Mouse (Mus musculus) heart, adult 2 months (tissue): Measurements from ENCODE around the gene Sept1. TPM values are rescaled to one million over a fixed set of nuclear protein-coding genes. Genes with fewer than 3 reads are reported as not detected.

Source experiments
- DNase-seq, 2 experiments: peaks; one replicate each; pipeline ENCODE4 v3.0.0; 2021
- H3K27ac ChIP-seq: fragments of 200-600 bp; 2 replicates; pipeline ENCODE4 v1.8.1; 2022
- H3K27me3 ChIP-seq: fragments of 200-500 bp; 2 replicates; pipeline ENCODE4 v1.6.1; 2012; ENCODE audit warnings: mild to moderate bottlenecking, low read length, inconsistent platforms, mixed read lengths; ENCODE audit not compliant: control insufficient read depth, insufficient read depth
- H3K36me3 ChIP-seq: fragments of 200-500 bp; 2 replicates; pipeline ENCODE4 v1.6.1; 2012; ENCODE audit warnings: low read length, inconsistent platforms; ENCODE audit not compliant: control insufficient read depth, insufficient read depth
- H3K4me1 ChIP-seq: fragments of 200-500 bp; 2 replicates; pipeline ENCODE4 v1.6.1; 2011; ENCODE audit warnings: low read length; ENCODE audit not compliant: control insufficient read depth, insufficient read depth
- H3K4me3 ChIP-seq: fragments of 200-600 bp; 2 replicates; pipeline ENCODE4 v1.8.1; 2022
- H3K79me2 ChIP-seq: fragments of 200-500 bp; replicated peaks from 2 replicates; pipeline ENCODE4 v1.6.1; 2012; ENCODE audit warnings: mild to moderate bottlenecking, inconsistent platforms, low read length, moderate library complexity, mixed read lengths; ENCODE audit not compliant: control insufficient read depth, insufficient read depth
- H3K9ac ChIP-seq: fragments of 200-500 bp; 2 replicates; pipeline ENCODE4 v1.6.1; 2012; ENCODE audit warnings: low read depth, mild to moderate bottlenecking, control low read depth, inconsistent platforms, low read length, mixed read lengths
- CTCF ChIP-seq: fragments of 200-600 bp; IDR thresholded peaks from 2 replicates; pipeline ENCODE4 v1.8.1; 2022; ENCODE audit warnings: antibody characterized with exemption, mild to moderate bottlenecking, moderate library complexity
- EP300 ChIP-seq: fragments of 200-500 bp; IDR thresholded peaks from 2 replicates; pipeline ENCODE4 v1.6.1; 2011; ENCODE audit warnings: low read depth, low read length, control low read depth; ENCODE audit not compliant: insufficient read depth
- POLR2A ChIP-seq: fragments of 200-500 bp; IDR thresholded peaks from 2 replicates; pipeline ENCODE4 v1.6.1; 2011; ENCODE audit warnings: mild to moderate bottlenecking, low read depth, low read length, control low read depth; ENCODE audit not compliant: insufficient read depth
- WGBS: fragments of 180-500 bp; shearing (Covaris S2); methylation state at CpG from one replicate; pipeline ENCODE4 v1.1.7; 2018; 5-methylcytosine and 5-hydroxymethylcytosine counted together
- intact Hi-C: fragments of 180-260 bp; cut with DNase I; formaldehyde crosslinking; loops from one replicate; pipeline ENCODE4 v1.15.1; 2025
- polyA plus RNA-seq: library from polyadenylated mRNA; depleted of rRNA; stranded (reverse); fragments of >200 nt; gene quantifications from 2 replicates; pipeline ENCODE4 v1.2.3, GENCODE M21; 2012
- total RNA-seq, 2 experiments: library from RNA; stranded (reverse); gene quantifications; 2 replicates each; pipeline ENCODE4 v1.2.3; 2021

The Sept1 gene
- total and polyA plus RNA-seq, 3 experiments: 2.5 to 13.0 (median 4.7) TPM

- Histone ChIP-seq H3K27me3 (no peaks in the 10 kb centered on the region), H3K79me2 (no peaks in the 10 kb centered on the region), H3K36me3 (peaks cover 5% of the 10 kb centered on the region; the same call in 1 of the 2 replicates), H3K4me3 (peak within 1 kb of the TSS; percentile 82), H3K4me1 (peaks cover 5% of the 10 kb centered on the region), H3K27ac (peak within 1 kb of the TSS; percentile 92), H3K9ac (peak within 1 kb of the TSS; percentile 98)
- intact Hi-C loops: loop anchor here (2.0 kb wide), 1 partner anchor 13 kb away; the partner anchor contains the start of gene Dctpp1
- DNase-seq: peak; percentile 95 to 96
- TF ChIP-seq CTCF (no peak), POLR2A (peak; percentile 98), EP300 (0 out of 2 replicates have a peak, but pooled peaks have one; percentile 54)
- 2% methylated on average over 39 of the region's 39 CpGs for WGBS
Observed at GRCm38 (mm10) chr7:127273925-127274789, 41.2 kb upstream of the Sept1 start, which contains the start of gene Sephs2. Gene Sephs2, minus strand, starts transcription at chr7:127274055.

GRCm38 (mm10) chr7:127273118-127273923 lies 40.4 kb upstream of the Sept1 start:
- H3K27me3 ChIP-seq: no peaks in the 10 kb centered on the region
- H3K36me3 ChIP-seq: peaks cover 5% of the 10 kb centered on the region; the same call in 1 of the 2 replicates
- intact Hi-C loops: no loop called here
- H3K79me2 ChIP-seq: no peaks in the 10 kb centered on the region
- TF ChIP-seq CTCF (peak; percentile 11; the same call in 1 of the 2 replicates), EP300 (0 out of 2 replicates have a peak, but pooled peaks have one; percentile 18), POLR2A (no peak)
- H3K4me1 ChIP-seq: peaks cover 5% of the 10 kb centered on the region
- peak overlapping the region; percentile 92 for H3K27ac ChIP-seq
- H3K9ac ChIP-seq: peak overlapping the region; percentile 98
- DNase-seq: no peak
- peak overlapping the region; percentile 82 for H3K4me3 ChIP-seq
- 10% methylated on average over 50 of the region's 50 CpGs for WGBS

GRCm38 (mm10) chr7:127272566-127272965 lies 39.6 kb upstream of the Sept1 start:
- H3K27ac ChIP-seq: no peak overlapping the region
- TF ChIP-seq EP300 (no peak), CTCF (no peak), POLR2A (no peak)
- WGBS: 88% methylated on average over 15 of the region's 15 CpGs
- no peak overlapping the region for H3K9ac ChIP-seq
- no peaks in the 10 kb centered on the region for H3K27me3 ChIP-seq
- intact Hi-C loops: no loop called here
- DNase-seq: no peak
- H3K36me3 ChIP-seq: peaks cover 5% of the 10 kb centered on the region; the same call in 1 of the 2 replicates
- H3K79me2 ChIP-seq: no peaks in the 10 kb centered on the region
- peaks cover 5% of the 10 kb centered on the region for H3K4me1 ChIP-seq
- H3K4me3 ChIP-seq: peak overlapping the region; percentile 82

GRCm38 (mm10) chr7:127271093-127271492 lies 38.2 kb upstream of the Sept1 start:
- H3K36me3 ChIP-seq: peaks cover 5% of the 10 kb centered on the region; the same call in 1 of the 2 replicates
- H3K27ac ChIP-seq: no peak overlapping the region
- WGBS: 94% methylated on average over 4 of the region's 4 CpGs
- intact Hi-C loops: no loop called here
- no peak overlapping the region for H3K4me3 ChIP-seq
- no peak for DNase-seq
- TF ChIP-seq CTCF (no peak), EP300 (no peak), POLR2A (no peak)
- H3K9ac ChIP-seq: no peak overlapping the region
- H3K27me3 ChIP-seq: no peaks in the 10 kb centered on the region
- H3K4me1 ChIP-seq: peaks cover 5% of the 10 kb centered on the region
- no peaks in the 10 kb centered on the region for H3K79me2 ChIP-seq

GRCm38 (mm10) chr7:127270666-127271065 lies 37.7 kb upstream of the Sept1 start:
- peaks cover 5% of the 10 kb centered on the region; the same call in 1 of the 2 replicates for H3K36me3 ChIP-seq
- H3K79me2 ChIP-seq: no peaks in the 10 kb centered on the region
- no peak overlapping the region for H3K27ac ChIP-seq
- no peaks in the 10 kb centered on the region for H3K27me3 ChIP-seq
- peaks cover 5% of the 10 kb centered on the region for H3K4me1 ChIP-seq
- H3K4me3 ChIP-seq: no peak overlapping the region
- no peak for DNase-seq
- WGBS: 89% methylated on average over 5 of the region's 5 CpGs
- TF ChIP-seq EP300 (no peak), CTCF (no peak), POLR2A (no peak)
- H3K9ac ChIP-seq: no peak overlapping the region
- intact Hi-C loops: no loop called here
